Comparison of ENCODE assay signal across 8 mouse cellular contexts in the genomic region with DNA sequence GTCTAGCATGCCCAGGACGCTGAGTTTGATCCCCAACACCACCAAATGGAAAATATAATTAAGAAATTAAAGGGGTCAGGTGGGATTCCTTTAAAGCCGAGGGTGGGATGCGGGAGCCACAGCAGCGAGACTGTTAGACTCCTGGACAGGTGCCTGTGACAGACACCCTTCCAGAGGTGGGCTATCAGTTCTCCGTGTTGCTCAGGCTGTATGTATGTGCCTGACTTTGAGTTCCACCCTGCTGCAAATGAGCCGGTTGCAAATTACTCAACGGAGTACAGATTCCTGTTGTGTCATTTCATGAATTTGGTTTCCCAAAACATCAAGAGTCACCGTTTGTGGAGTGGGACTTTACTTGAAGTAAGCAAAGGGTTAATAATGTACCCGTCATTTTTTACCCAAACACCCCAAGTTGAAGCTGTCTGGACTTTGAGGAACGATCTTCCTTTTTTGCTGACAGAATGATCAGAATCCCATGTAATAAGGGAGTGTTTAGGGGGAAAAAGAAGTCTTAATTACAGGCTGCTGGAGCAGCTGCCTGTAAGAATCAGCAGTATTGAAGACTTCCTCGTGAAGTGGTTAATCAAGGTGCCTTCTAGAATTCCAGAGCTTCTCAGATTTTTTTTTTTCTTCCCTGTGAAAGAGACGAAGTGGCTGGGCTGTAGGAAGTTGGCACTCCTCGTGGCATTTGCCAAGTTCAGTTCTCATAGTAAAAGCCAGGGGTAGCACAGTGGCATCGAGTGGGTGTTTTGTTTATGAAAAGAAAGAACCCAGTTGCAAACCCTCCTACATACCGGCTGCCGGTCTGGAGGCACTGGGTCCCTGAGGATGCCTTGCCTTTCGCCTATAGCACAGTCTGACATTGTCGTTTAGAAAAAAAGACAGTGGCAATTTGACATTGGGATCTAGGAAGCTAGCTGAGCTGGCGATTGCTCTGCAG. TPM values are rescaled to one million over a fixed set of nuclear protein-coding genes. Genes with fewer than 3 reads are reported as not detected.
DNase-seq lines count a peak whose midpoint lies in the region; ATAC-seq and TF ChIP-seq lines count a peak whose summit lies in the region.

No protein-coding gene starts in this region.

- no peak overlapping the region; the same call in 1 of the 2 replicates for H3K27ac ChIP-seq in lung, embryonic 14.5 days (ENCODE audit: low read depth)
- no peak overlapping the region for H3K27ac ChIP-seq in intestine, embryonic 14.5 days (ENCODE audit: low read depth)
- H3K27ac ChIP-seq in midbrain, embryonic 13.5 days: no peak overlapping the region

- H3K4me3 ChIP-seq in lung, embryonic 14.5 days (ENCODE audit: low read depth, low read length): peak overlapping the region; percentile 78
- peak overlapping the region; percentile 90 for H3K4me3 ChIP-seq in intestine, embryonic 14.5 days (ENCODE audit: low read depth, low read length)
- H3K4me3 ChIP-seq in midbrain, embryonic 13.5 days (replicated peaks): peak overlapping the region; percentile 79

- ATAC-seq in lung, embryonic 14.5 days (ENCODE audit: insufficient read depth): no peak
- ATAC-seq in erythroblast, adult 5-6 weeks (replicated peaks; ENCODE audit: low FRiP score, poor library complexity, severe bottlenecking): peak; percentile 19
- ATAC-seq in intestine, embryonic 14.5 days (replicated peaks; ENCODE audit: low FRiP score, low TSS enrichment, low read depth): no peak
- no peak for ATAC-seq in midbrain, embryonic 13.5 days

- peak overlapping the region; percentile 82 for H3K9ac ChIP-seq in lung, embryonic 14.5 days
- H3K9ac ChIP-seq in intestine, embryonic 14.5 days (ENCODE audit: low read length): peak overlapping the region; percentile 85
- H3K9ac ChIP-seq in midbrain, embryonic 13.5 days (replicated peaks): peak overlapping the region; percentile 85

- no peaks in the 10 kb centered on the region for H3K9me3 ChIP-seq in lung, embryonic 14.5 days (ENCODE audit: low read depth, low read length)
- no peaks in the 10 kb centered on the region for H3K9me3 ChIP-seq in intestine, embryonic 14.5 days (ENCODE audit: control insufficient read depth, low read length)
- no peaks in the 10 kb centered on the region for H3K9me3 ChIP-seq in midbrain, embryonic 13.5 days

- intact Hi-C loops in gastrocnemius, postnatal 14 days (cut with DNase I; ENCODE audit: low total_unique reads): no loop called here
- intact Hi-C loops in left cerebral cortex, postnatal 14 days (cut with DNase I): loop anchor here (5.0 kb wide), 2 partner anchors 69 to 89 kb away; no protein-coding TSS in a partner anchor

- H3K4me2 ChIP-seq in lung, embryonic 14.5 days: peak overlapping the region; percentile 88
- peak overlapping the region; percentile 82 for H3K4me2 ChIP-seq in intestine, embryonic 14.5 days (ENCODE audit: low read length)
- peak overlapping the region; percentile 68 for H3K4me2 ChIP-seq in midbrain, embryonic 13.5 days (replicated peaks)

- WGBS in lung, embryonic 14.5 days: 33% methylated on average over 19 of the region's 19 CpGs
- WGBS in intestine, embryonic 14.5 days: 51% methylated on average over 19 of the region's 19 CpGs
- 62% methylated on average over 19 of the region's 19 CpGs for WGBS in midbrain, embryonic 13.5 days

- no peaks in the 10 kb centered on the region for H3K27me3 ChIP-seq in lung, embryonic 14.5 days (ENCODE audit: insufficient read depth, low read length)
- H3K27me3 ChIP-seq in intestine, embryonic 14.5 days (replicated peaks; ENCODE audit: control insufficient read depth, insufficient read depth, low read length): no peaks in the 10 kb centered on the region
- H3K27me3 ChIP-seq in midbrain, embryonic 13.5 days: no peaks in the 10 kb centered on the region

- DNase-seq in lung, embryonic 14.5 days: no peak
- no peak for DNase-seq in lung, postnatal 25 days (ENCODE audit: low spot score)
- no peak for DNase-seq in intestine, embryonic 14.5 days (ENCODE audit: low spot score)
- DNase-seq in gastrocnemius, postnatal 14 days: no peak
- DNase-seq in left cerebral cortex, postnatal 14 days (ENCODE audit: low spot score in 2 of 2): no peak
- DNase-seq in Muller cell, postnatal 12 days (ENCODE audit: inconsistent ontology term): no peak

- TF ChIP-seq CTCF in lung, embryonic 14.5 days (IDR thresholded peaks at IDR 0.05; ENCODE audit: low read depth): no peak

- H3K36me3 ChIP-seq in lung, embryonic 14.5 days (ENCODE audit: insufficient read depth): no peaks in the 10 kb centered on the region
- H3K36me3 ChIP-seq in intestine, embryonic 14.5 days (ENCODE audit: control insufficient read depth, insufficient read depth, low read length): no peaks in the 10 kb centered on the region
- no peaks in the 10 kb centered on the region for H3K36me3 ChIP-seq in midbrain, embryonic 13.5 days

- peaks cover 22% of the 10 kb centered on the region for H3K4me1 ChIP-seq in lung, embryonic 14.5 days (ENCODE audit: insufficient read depth)
- H3K4me1 ChIP-seq in intestine, embryonic 14.5 days (replicated peaks; ENCODE audit: control insufficient read depth, insufficient read depth, low read length): peaks cover 26% of the 10 kb centered on the region
- peaks cover 36% of the 10 kb centered on the region for H3K4me1 ChIP-seq in midbrain, embryonic 13.5 days (replicated peaks)

RNA-seq across cellular contexts. Expression of a gene that starts 1.4 kb away (rescaled TPM):
- polyA plus RNA-seq in lung, embryonic 14.5 days (2014; fragmentation: Nextera tagmentation; extraction: Ambion mirVana): 48.3 and 52.0 TPM in 2 replicates
- 105 and 106 TPM in 2 replicates for total RNA-seq in erythroblast, adult 5-6 weeks (2015; ENCODE audit: low replicate concordance)
- total RNA-seq in erythroblast, adult 5-6 weeks (2017; ENCODE audit: low replicate concordance): 145 and 205 TPM in 2 replicates
- polyA plus RNA-seq in intestine, embryonic 14.5 days (2014; fragmentation: Nextera tagmentation; extraction: Ambion mirVana): 51.6 and 52.2 TPM in 2 replicates
- polyA plus RNA-seq in midbrain, embryonic 13.5 days (2015; fragmentation: Nextera tagmentation; extraction: Ambion mirVana): 29.2 and 31.5 TPM in 2 replicates
- total RNA-seq in gastrocnemius, postnatal 14 days (2021): 10 to 100 TPM; 33.5 to 39.5 TPM
- total RNA-seq in left cerebral cortex, postnatal 14 days (2021): 10 to 100 TPM; 53.5 to 59.4 TPM
